Mouse (Mus musculus): ENCODE data around the gene Rapgef6. TPM values are rescaled to one million over a fixed set of nuclear protein-coding genes. Genes with fewer than 3 reads are reported as not detected.

Rapgef6 gene
- total and polyA plus RNA-seq, 2 experiments from 2014 or later: 33.4 to 62.9 TPM

GRCm38 (mm10) chr11:54690171-54690570 is 167.5 kb downstream of the Rapgef6 start:
- ATAC-seq (ENCODE audit: low FRiP score): no peak
- DNase-seq (ENCODE audit: low spot score): no peak
- Histone ChIP-seq H3K4me2 (ENCODE audit: low read depth, low read length, poor library complexity, severe bottlenecking) (no peak overlapping the region), H3K4me1 (ENCODE audit: insufficient read depth, low read length) (no peaks in the 10 kb centered on the region), H3K27me3 (ENCODE audit: insufficient read depth, low read length) (no peaks in the 10 kb centered on the region), H3K27ac (ENCODE audit: low read depth, low read length) (no peak overlapping the region), H3K9ac (replicated peaks; ENCODE audit: low read length, poor library complexity, severe bottlenecking) (no peak overlapping the region), H3K36me3 (ENCODE audit: insufficient read depth, low read length) (peaks cover 36% of the 10 kb centered on the region), H3K9me3 (ENCODE audit: low read length) (no peaks in the 10 kb centered on the region), H3K4me3 (ENCODE audit: low read depth, low read length) (no peak overlapping the region)
- TF ChIP-seq CTCF (IDR thresholded peaks at IDR 0.05): no peak
- WGBS: 92% methylated on average over 4 of the region's 4 CpGs

- no peaks in the 10 kb centered on the region for H3K27me3 ChIP-seq (ENCODE audit: insufficient read depth, low read length)
- ATAC-seq (ENCODE audit: low FRiP score) (no peak), DNase-seq (ENCODE audit: low spot score) (no peak)
- no peak overlapping the region for H3K27ac ChIP-seq (ENCODE audit: low read depth, low read length)
- no peaks in the 10 kb centered on the region for H3K4me1 ChIP-seq (ENCODE audit: insufficient read depth, low read length)
- H3K4me2 ChIP-seq (ENCODE audit: low read depth, low read length, poor library complexity, severe bottlenecking): no peak overlapping the region
- WGBS: 84% methylated on average over 4 of the region's 4 CpGs
- peaks cover 40% of the 10 kb centered on the region for H3K36me3 ChIP-seq (ENCODE audit: insufficient read depth, low read length)
- H3K9ac ChIP-seq (replicated peaks; ENCODE audit: low read length, poor library complexity, severe bottlenecking): no peak overlapping the region
- TF ChIP-seq CTCF (IDR thresholded peaks at IDR 0.05): no peak
- no peaks in the 10 kb centered on the region for H3K9me3 ChIP-seq (ENCODE audit: low read length)
- H3K4me3 ChIP-seq (ENCODE audit: low read depth, low read length): no peak overlapping the region
Measured at GRCm38 (mm10) chr11:54691179-54691578, 168.5 kb downstream of the Rapgef6 start.

GRCm38 (mm10) chr11:54693696-54694095 is 171.0 kb downstream of the Rapgef6 start:
- no peaks in the 10 kb centered on the region for H3K9me3 ChIP-seq (ENCODE audit: low read length)
- DNase-seq (ENCODE audit: low spot score) (no peak), ATAC-seq (ENCODE audit: low FRiP score) (no peak)
- no peak overlapping the region for H3K27ac ChIP-seq (ENCODE audit: low read depth, low read length)
- H3K9ac ChIP-seq (replicated peaks; ENCODE audit: low read length, poor library complexity, severe bottlenecking): no peak overlapping the region
- H3K27me3 ChIP-seq (ENCODE audit: insufficient read depth, low read length): no peaks in the 10 kb centered on the region
- WGBS: 89% methylated on average over 6 of the region's 6 CpGs
- H3K4me1 ChIP-seq (ENCODE audit: insufficient read depth, low read length): no peaks in the 10 kb centered on the region
- no peak overlapping the region for H3K4me3 ChIP-seq (ENCODE audit: low read depth, low read length)
- H3K36me3 ChIP-seq (ENCODE audit: insufficient read depth, low read length): peaks cover 37% of the 10 kb centered on the region
- TF ChIP-seq CTCF (IDR thresholded peaks at IDR 0.05): no peak
- H3K4me2 ChIP-seq (ENCODE audit: low read depth, low read length, poor library complexity, severe bottlenecking): no peak overlapping the region

- H3K9me3 ChIP-seq (ENCODE audit: low read length): no peaks in the 10 kb centered on the region
- ATAC-seq (ENCODE audit: low FRiP score) (no peak), DNase-seq (ENCODE audit: low spot score) (no peak)
- H3K4me1 ChIP-seq (ENCODE audit: insufficient read depth, low read length): no peaks in the 10 kb centered on the region
- no peak overlapping the region for H3K9ac ChIP-seq (replicated peaks; ENCODE audit: low read length, poor library complexity, severe bottlenecking)
- no peak for TF ChIP-seq CTCF (IDR thresholded peaks at IDR 0.05)
- no peak overlapping the region for H3K27ac ChIP-seq (ENCODE audit: low read depth, low read length)
- H3K4me2 ChIP-seq (ENCODE audit: low read depth, low read length, poor library complexity, severe bottlenecking): no peak overlapping the region
- H3K36me3 ChIP-seq (ENCODE audit: insufficient read depth, low read length): peaks cover 41% of the 10 kb centered on the region
- no peaks in the 10 kb centered on the region for H3K27me3 ChIP-seq (ENCODE audit: insufficient read depth, low read length)
- no peak overlapping the region for H3K4me3 ChIP-seq (ENCODE audit: low read depth, low read length)
- 82% methylated on average over 8 of the region's 8 CpGs for WGBS
Measured at GRCm38 (mm10) chr11:54694291-54694690, 171.6 kb downstream of the Rapgef6 start.

- Histone ChIP-seq H3K9me3 (ENCODE audit: low read length) (no peaks in the 10 kb centered on the region), H3K9ac (replicated peaks; ENCODE audit: low read length, poor library complexity, severe bottlenecking) (no peak overlapping the region), H3K27me3 (ENCODE audit: insufficient read depth, low read length) (no peaks in the 10 kb centered on the region), H3K4me3 (ENCODE audit: low read depth, low read length) (no peak overlapping the region), H3K36me3 (ENCODE audit: insufficient read depth, low read length) (peaks cover 31% of the 10 kb centered on the region), H3K4me1 (ENCODE audit: insufficient read depth, low read length) (no peaks in the 10 kb centered on the region), H3K4me2 (ENCODE audit: low read depth, low read length, poor library complexity, severe bottlenecking) (no peak overlapping the region), H3K27ac (ENCODE audit: low read depth, low read length) (no peak overlapping the region)
- 73% methylated on average over 4 of the region's 4 CpGs for WGBS
- ATAC-seq (ENCODE audit: low FRiP score): no peak
- TF ChIP-seq CTCF (IDR thresholded peaks at IDR 0.05): no peak
- DNase-seq (ENCODE audit: low spot score): no peak
Measured at GRCm38 (mm10) chr11:54695951-54696350, 173.3 kb downstream of the Rapgef6 start.

- ATAC-seq (ENCODE audit: low FRiP score) (no peak), DNase-seq (ENCODE audit: low spot score) (no peak)
- Histone ChIP-seq H3K4me2 (ENCODE audit: low read depth, low read length, poor library complexity, severe bottlenecking) (no peak overlapping the region), H3K27me3 (ENCODE audit: insufficient read depth, low read length) (no peaks in the 10 kb centered on the region), H3K36me3 (ENCODE audit: insufficient read depth, low read length) (peaks cover 22% of the 10 kb centered on the region), H3K9ac (replicated peaks; ENCODE audit: low read length, poor library complexity, severe bottlenecking) (no peak overlapping the region), H3K4me1 (ENCODE audit: insufficient read depth, low read length) (no peaks in the 10 kb centered on the region), H3K9me3 (ENCODE audit: low read length) (no peaks in the 10 kb centered on the region), H3K4me3 (ENCODE audit: low read depth, low read length) (no peak overlapping the region), H3K27ac (ENCODE audit: low read depth, low read length) (no peak overlapping the region)
- 84% methylated on average over 5 of the region's 5 CpGs for WGBS
- no peak for TF ChIP-seq CTCF (IDR thresholded peaks at IDR 0.05)
Measured at GRCm38 (mm10) chr11:54697611-54698010, 175.0 kb downstream of the Rapgef6 start.

Data from midbrain, postnatal 0 days (tissue).